Mouse (Mus musculus): ENCODE results near the gene Gm9008. TPM values are rescaled to one million over a fixed set of nuclear protein-coding genes. Genes with fewer than 3 reads are reported as not detected.

The Gm9008 gene
- not detected in 2 replicates for polyA plus RNA-seq (2012; ENCODE audit: low replicate concordance)

GRCm38 (mm10) chr6:76497054-76497835 is at the start of gene Gm9008:
TSS of gene Gm9008 (minus strand) at chr6:76497784.

All from hematopoietic multipotent progenitor cell, adult 10-12 weeks (in vitro differentiated cells).